8 mouse cellular contexts compared by ENCODE assay signal in genomic region chr7:80026118-80026989, GRCm38 (mm10). TPM values are rescaled to one million over a fixed set of nuclear protein-coding genes. Genes with fewer than 3 reads are reported as not detected.
DNase-seq lines count a peak whose midpoint lies in the region; ATAC-seq and TF ChIP-seq lines count a peak whose summit lies in the region.

No protein-coding gene starts in this region.

- H3K4me2 ChIP-seq in forebrain, postnatal 0 days (ENCODE audit: low read depth), result peak overlapping the region; percentile 81
- H3K4me2 ChIP-seq in hindbrain, embryonic 16.5 days (ENCODE audit: low read length), result peak overlapping the region; percentile 74
- H3K4me2 ChIP-seq in midbrain, embryonic 13.5 days (replicated peaks), result peak overlapping the region; percentile 86
- peak overlapping the region; percentile 96 for H3K4me2 ChIP-seq in stomach, embryonic 16.5 days (ENCODE audit: low read depth, low read length)

- peak overlapping the region; percentile 95 for H3K27ac ChIP-seq in brown adipose tissue, adult 24 weeks (replicated peaks; ENCODE audit: low read depth, low read length)
- H3K27ac ChIP-seq in forebrain, postnatal 0 days (ENCODE audit: low read depth, low read length), result peak overlapping the region; percentile 98
- peak overlapping the region; percentile 96 for H3K27ac ChIP-seq in hindbrain, embryonic 16.5 days (ENCODE audit: low read depth, low read length)
- H3K27ac ChIP-seq in limb, embryonic 10.5 days, result peak overlapping the region; percentile 98
- peak overlapping the region; percentile 97 for H3K27ac ChIP-seq in midbrain, embryonic 13.5 days
- H3K27ac ChIP-seq in stomach, embryonic 16.5 days (ENCODE audit: low read length), result peak overlapping the region; percentile 98

- H3K9ac ChIP-seq in forebrain, postnatal 0 days, result peak overlapping the region; percentile 88
- H3K9ac ChIP-seq in hindbrain, embryonic 16.5 days (ENCODE audit: low read depth, low read length), result peak overlapping the region; percentile 97
- H3K9ac ChIP-seq in midbrain, embryonic 13.5 days (replicated peaks), result peak overlapping the region; percentile 93
- H3K9ac ChIP-seq in stomach, embryonic 16.5 days (ENCODE audit: low read length), result peak overlapping the region; percentile 93

- peak; percentile 55 for DNase-seq in kidney, adult 18-20 months
- DNase-seq in kidney, adult 11 months, result no peak
- peak; percentile 87 for DNase-seq in forebrain, postnatal 0 days
- peak; percentile 79 for DNase-seq in limb, embryonic 10.5 days (ENCODE audit: low spot score)

- H3K36me3 ChIP-seq in forebrain, postnatal 0 days (ENCODE audit: insufficient read depth), result no peaks in the 10 kb centered on the region
- H3K36me3 ChIP-seq in hindbrain, embryonic 16.5 days (ENCODE audit: control insufficient read depth, insufficient read depth, low read length), result no peaks in the 10 kb centered on the region
- peaks cover 6% of the 10 kb centered on the region for H3K36me3 ChIP-seq in limb, embryonic 10.5 days
- H3K36me3 ChIP-seq in midbrain, embryonic 13.5 days, result no peaks in the 10 kb centered on the region
- no peaks in the 10 kb centered on the region for H3K36me3 ChIP-seq in stomach, embryonic 16.5 days (ENCODE audit: control insufficient read depth, insufficient read depth, low read length)

- peak; percentile 86 for ATAC-seq in forebrain, postnatal 0 days
- ATAC-seq in hindbrain, embryonic 16.5 days, result peak; percentile 65
- ATAC-seq in midbrain, embryonic 13.5 days, result peak; percentile 49
- peak; percentile 56 for ATAC-seq in stomach, embryonic 16.5 days (ENCODE audit: insufficient read depth, low FRiP score)

- peak overlapping the region; percentile 89 for H3K4me3 ChIP-seq in brown adipose tissue, adult 24 weeks (ENCODE audit: insufficient read depth, low read depth, low read length)
- H3K4me3 ChIP-seq in forebrain, postnatal 0 days (ENCODE audit: low read depth, low read length), result peak overlapping the region; percentile 98
- peak overlapping the region; percentile 82 for H3K4me3 ChIP-seq in hindbrain, embryonic 16.5 days (ENCODE audit: low read length)
- peak overlapping the region; percentile 93 for H3K4me3 ChIP-seq in limb, embryonic 10.5 days
- peak overlapping the region; percentile 90 for H3K4me3 ChIP-seq in midbrain, embryonic 13.5 days (replicated peaks)
- H3K4me3 ChIP-seq in stomach, embryonic 16.5 days (replicated peaks; ENCODE audit: low read length), result peak overlapping the region; percentile 81

- TF ChIP-seq CTCF in forebrain, postnatal 0 days (IDR thresholded peaks at IDR 0.05; ENCODE audit: low read depth), result no peak

- WGBS in forebrain, postnatal 0 days, result under 1% methylated on average over 37 of the region's 59 CpGs
- under 1% methylated on average over 40 of the region's 59 CpGs for WGBS in hindbrain, embryonic 16.5 days
- 2% methylated on average over 28 of the region's 59 CpGs for WGBS in limb, embryonic 10.5 days
- WGBS in midbrain, embryonic 13.5 days, result under 1% methylated on average over 27 of the region's 59 CpGs
- WGBS in stomach, embryonic 16.5 days, result 2% methylated on average over 25 of the region's 59 CpGs

- H3K4me1 ChIP-seq in brown adipose tissue, adult 24 weeks (ENCODE audit: control insufficient read depth, insufficient read depth, insufficient read length, low read length), result peaks cover 19% of the 10 kb centered on the region
- peaks cover 13% of the 10 kb centered on the region for H3K4me1 ChIP-seq in forebrain, postnatal 0 days (ENCODE audit: insufficient read depth)
- H3K4me1 ChIP-seq in hindbrain, embryonic 16.5 days (ENCODE audit: control insufficient read depth, insufficient read depth, low read depth, low read length), result peaks cover 22% of the 10 kb centered on the region
- H3K4me1 ChIP-seq in limb, embryonic 10.5 days, result peaks cover 42% of the 10 kb centered on the region
- H3K4me1 ChIP-seq in midbrain, embryonic 13.5 days (replicated peaks), result peaks cover 52% of the 10 kb centered on the region
- peaks cover 4% of the 10 kb centered on the region; the same call in 1 of the 2 replicates for H3K4me1 ChIP-seq in stomach, embryonic 16.5 days (ENCODE audit: control insufficient read depth, insufficient read depth, low read length)

- H3K27me3 ChIP-seq in forebrain, postnatal 0 days (ENCODE audit: insufficient read depth, low read length), result no peaks in the 10 kb centered on the region
- H3K27me3 ChIP-seq in hindbrain, embryonic 16.5 days (replicated peaks; ENCODE audit: control insufficient read depth, insufficient read depth, low read length), result no peaks in the 10 kb centered on the region
- H3K27me3 ChIP-seq in limb, embryonic 10.5 days (ENCODE audit: low read depth, poor library complexity, severe bottlenecking), result no peaks in the 10 kb centered on the region
- no peaks in the 10 kb centered on the region for H3K27me3 ChIP-seq in midbrain, embryonic 13.5 days
- H3K27me3 ChIP-seq in stomach, embryonic 16.5 days (ENCODE audit: control insufficient read depth, insufficient read depth, low read length), result no peaks in the 10 kb centered on the region

- H3K9me3 ChIP-seq in forebrain, postnatal 0 days (ENCODE audit: low read length), result no peaks in the 10 kb centered on the region
- H3K9me3 ChIP-seq in hindbrain, embryonic 16.5 days (ENCODE audit: control insufficient read depth, low read length), result no peaks in the 10 kb centered on the region
- no peaks in the 10 kb centered on the region for H3K9me3 ChIP-seq in limb, embryonic 10.5 days (replicated peaks)
- H3K9me3 ChIP-seq in midbrain, embryonic 13.5 days, result no peaks in the 10 kb centered on the region
- no peaks in the 10 kb centered on the region for H3K9me3 ChIP-seq in stomach, embryonic 16.5 days (replicated peaks; ENCODE audit: control insufficient read depth, low read length)

RNA-seq across cellular contexts. Expression of gene Zfp710, which starts 1.7 kb away (rescaled TPM):
- polyA plus RNA-seq in brown adipose tissue, adult 24 weeks (2012; ENCODE audit: insufficient read depth, insufficient read length, missing spikeins), result 6.4 and 7.7 TPM in 2 replicates
- total RNA-seq in forebrain, postnatal 0 days (2014; rRNA removed), result 22.5 and 30.6 TPM in 2 replicates
- 9.6 and 12.3 TPM in 2 replicates for polyA plus RNA-seq in forebrain, postnatal 0 days (2015; fragmentation: Nextera tagmentation; extraction: Ambion mirVana)
- 13.6 and 14.9 TPM in 2 replicates for polyA plus RNA-seq in hindbrain, embryonic 16.5 days (2015; fragmentation: Nextera tagmentation; extraction: Ambion mirVana)
- polyA plus RNA-seq in limb, embryonic 10.5 days (2016; fragmentation: Nextera tagmentation; extraction: Ambion mirVana), result 19.4 and 19.7 TPM in 2 replicates
- 21.3 and 25.1 TPM in 2 replicates for polyA plus RNA-seq in midbrain, embryonic 13.5 days (2015; fragmentation: Nextera tagmentation; extraction: Ambion mirVana)
- polyA plus RNA-seq in stomach, embryonic 16.5 days (2015; fragmentation: Nextera tagmentation; extraction: Ambion mirVana), result 14.3 and 16.7 TPM in 2 replicates
